Mouse (Mus musculus) kidney, adult 2 months (tissue): ENCODE measurements around the gene Nfkb2.

Source experiments
- CTCF ChIP-seq: fragments of 200-500 bp; conservative IDR thresholded peaks from 2 replicates; pipeline ENCODE4 v1.5.1; 2011; ENCODE audit warnings: low read depth, mild to moderate bottlenecking, control low read depth, low read length, moderate library complexity, mixed read lengths; ENCODE audit not compliant: insufficient read depth, insufficient read length
- POLR2A ChIP-seq: fragments of 200-500 bp; IDR thresholded peaks from one replicate; pipeline ENCODE4 v1.6.1; 2011; ENCODE audit warnings: low read depth, low read length, control low read depth

DNA sequence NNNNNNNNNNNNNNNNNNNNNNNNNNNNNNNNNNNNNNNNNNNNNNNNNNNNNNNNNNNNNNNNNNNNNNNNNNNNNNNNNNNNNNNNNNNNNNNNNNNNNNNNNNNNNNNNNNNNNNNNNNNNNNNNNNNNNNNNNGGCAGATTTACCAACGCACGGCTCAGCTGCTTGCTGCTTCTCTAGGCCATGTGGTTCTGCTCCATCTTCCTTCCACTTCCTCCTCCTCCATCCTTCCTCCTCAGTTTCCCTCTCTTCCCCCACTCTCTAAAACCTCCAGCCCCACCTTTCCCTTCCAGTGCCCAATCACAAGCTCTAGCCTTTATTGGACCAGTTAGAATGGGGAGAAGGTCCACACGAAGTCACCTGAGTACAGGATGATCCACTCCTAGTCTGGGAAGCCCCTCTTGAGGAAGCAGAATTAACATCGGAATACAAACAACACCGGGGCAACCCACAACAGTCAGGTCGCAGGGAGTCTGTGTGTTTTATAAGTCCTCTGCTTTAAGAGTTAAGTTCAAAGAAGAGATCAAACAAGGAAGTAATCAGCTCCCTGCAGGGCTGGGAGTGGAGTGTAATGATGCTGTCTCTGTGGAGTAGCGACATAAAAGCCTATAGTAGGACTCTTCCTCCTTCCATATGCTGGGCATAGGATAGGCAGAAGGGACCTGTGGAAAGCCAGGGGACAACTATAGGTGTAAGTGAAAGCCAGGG, 40.7 kb downstream of the Nfkb2 start:
- TF ChIP-seq CTCF (no peak), POLR2A (no peak)
